Mouse (Mus musculus): ENCODE data around the gene Prpf31.
"Not testable (repeated sequence)": the region's sequence is repeated elsewhere in the genome, so short reads cannot be mapped to it uniquely, and the experiment has no call there.

Prpf31 gene

GRCm38 (mm10) chr7:3629543-3630477, at the start of gene Prpf31, which contains the start of gene Tfpt:
Prpf31 (plus strand) TSS chr7:3629985.
Tfpt (minus strand) TSS chr7:3629929.
- peak; percentile 98 for DNase-seq (ENCODE audit: low read depth, low spot score)

DNA sequence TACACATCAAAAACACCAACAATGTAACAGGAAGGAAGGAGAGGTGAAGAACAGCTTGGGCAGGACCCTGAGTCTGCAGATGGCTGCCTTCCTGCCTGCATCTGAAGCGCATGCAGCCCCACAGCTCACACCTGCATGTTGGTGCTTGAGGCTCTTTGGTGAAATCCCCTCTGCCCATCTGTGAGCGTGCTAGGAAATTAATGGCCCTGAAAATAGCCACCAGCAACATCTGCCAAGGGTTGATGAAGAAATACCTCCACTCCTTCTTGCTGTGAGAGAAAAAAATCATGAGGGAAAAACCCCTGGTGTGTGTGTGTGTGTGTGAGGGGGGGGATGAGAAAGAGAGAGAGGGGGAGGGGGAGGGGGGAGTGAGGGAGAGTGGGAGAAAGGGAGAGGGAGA, 49.8 kb upstream of the Prpf31 start:
- DNase-seq (ENCODE audit: low read depth, low spot score), result no peak

- DNase-seq (ENCODE audit: low read depth, low spot score), result no peak
These were observed 44.0 kb upstream of the Prpf31 start for GRCm38 (mm10) chr7:3585763-3586162.

- no peak for DNase-seq (ENCODE audit: low read depth, low spot score)
These were observed 43.5 kb upstream of the Prpf31 start for GRCm38 (mm10) chr7:3586255-3586654.

- DNase-seq (ENCODE audit: low read depth, low spot score), result no peak
These were observed 42.5 kb upstream of the Prpf31 start for GRCm38 (mm10) chr7:3587292-3587691.

DNA sequence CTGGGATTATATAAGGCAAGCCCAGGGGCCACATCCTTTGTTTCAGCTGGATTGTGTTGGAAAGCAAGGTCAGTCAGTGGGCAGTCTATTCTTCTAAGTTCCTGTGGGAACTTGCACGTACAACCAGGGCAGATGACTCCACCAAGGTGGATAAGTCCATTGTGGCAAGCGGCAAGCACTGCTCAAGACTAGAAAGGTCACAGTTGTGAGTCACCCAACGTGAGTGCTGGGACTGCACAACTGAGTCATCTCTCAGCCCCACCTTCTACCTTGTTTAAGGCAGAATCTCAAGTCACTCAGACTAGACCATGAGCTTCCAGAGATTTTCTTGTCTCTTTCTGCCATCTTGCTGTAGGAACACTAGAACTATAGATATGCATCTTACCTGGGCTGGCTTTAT, 39.2 kb upstream of the Prpf31 start:
- no peak for DNase-seq (ENCODE audit: low read depth, low spot score)

- DNase-seq (ENCODE audit: low read depth, low spot score), result no peak
These were observed 38.3 kb upstream of the Prpf31 start for GRCm38 (mm10) chr7:3591534-3591933.

GRCm38 (mm10) chr7:3593855-3594254, 35.9 kb upstream of the Prpf31 start:
- no peak for DNase-seq (ENCODE audit: low read depth, low spot score)

GRCm38 (mm10) chr7:3594686-3595085, 35.1 kb upstream of the Prpf31 start:
- no peak for DNase-seq (ENCODE audit: low read depth, low spot score)

- DNase-seq (ENCODE audit: low read depth, low spot score), result no peak
These were observed 34.6 kb upstream of the Prpf31 start for GRCm38 (mm10) chr7:3595146-3595545.

GRCm38 (mm10) chr7:3597755-3598154, 32.0 kb upstream of the Prpf31 start:
- DNase-seq (ENCODE audit: low read depth, low spot score), result not testable (repeated sequence)

DNA sequence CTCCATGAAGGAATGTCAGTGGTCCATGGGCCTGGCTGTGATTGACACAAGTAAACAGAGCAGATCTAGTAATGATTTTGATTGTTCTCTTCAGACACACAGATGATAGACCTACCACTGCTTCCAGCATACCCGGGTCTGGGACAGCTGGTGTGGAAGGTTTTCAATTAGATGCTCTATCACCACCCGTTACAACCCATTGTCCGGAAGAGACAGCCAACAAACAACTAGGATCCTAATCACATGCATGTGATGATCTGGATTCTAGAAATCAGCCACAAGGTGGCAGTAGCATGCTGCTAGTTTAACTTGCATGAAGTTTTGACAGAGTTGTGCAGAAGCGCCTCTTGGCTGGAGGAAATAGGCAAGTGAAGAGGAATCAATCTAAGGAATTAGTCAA, 28.7 kb upstream of the Prpf31 start:
- DNase-seq (ENCODE audit: low read depth, low spot score), result no peak

DNA sequence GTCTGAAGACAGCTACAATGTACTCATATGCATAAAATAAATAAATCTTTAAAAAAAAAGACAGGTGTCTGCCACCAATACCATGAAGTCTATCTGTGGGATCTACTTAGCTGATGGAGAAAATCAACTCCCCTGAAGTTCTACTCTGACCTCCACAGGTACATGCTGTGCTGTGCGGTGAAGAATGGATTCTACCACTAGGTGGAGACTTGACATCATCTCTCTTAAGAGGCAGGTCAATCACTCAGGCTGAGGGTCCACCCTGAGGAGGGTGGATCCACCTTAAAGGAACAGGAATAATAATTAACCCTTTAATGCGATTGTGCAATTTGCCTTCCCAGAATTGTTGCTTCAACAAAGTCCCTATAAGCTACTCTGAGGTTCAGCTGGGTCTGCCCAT, 23.0 kb upstream of the Prpf31 start:
- DNase-seq (ENCODE audit: low read depth, low spot score), result no peak

GRCm38 (mm10) chr7:3607391-3607790, 22.4 kb upstream of the Prpf31 start:
- DNase-seq (ENCODE audit: low read depth, low spot score), result no peak

GRCm38 (mm10) chr7:3608668-3609067, 21.1 kb upstream of the Prpf31 start:
- no peak for DNase-seq (ENCODE audit: low read depth, low spot score)

GRCm38 (mm10) chr7:3609082-3609481, 20.7 kb upstream of the Prpf31 start:
- DNase-seq (ENCODE audit: low read depth, low spot score), result no peak

GRCm38 (mm10) chr7:3610437-3610836, 19.3 kb upstream of the Prpf31 start:
- DNase-seq (ENCODE audit: low read depth, low spot score), result no peak

GRCm38 (mm10) chr7:3611006-3611405, 18.8 kb upstream of the Prpf31 start:
- no peak for DNase-seq (ENCODE audit: low read depth, low spot score)

GRCm38 (mm10) chr7:3614021-3614420, 15.8 kb upstream of the Prpf31 start:
- no peak for DNase-seq (ENCODE audit: low read depth, low spot score)

DNA sequence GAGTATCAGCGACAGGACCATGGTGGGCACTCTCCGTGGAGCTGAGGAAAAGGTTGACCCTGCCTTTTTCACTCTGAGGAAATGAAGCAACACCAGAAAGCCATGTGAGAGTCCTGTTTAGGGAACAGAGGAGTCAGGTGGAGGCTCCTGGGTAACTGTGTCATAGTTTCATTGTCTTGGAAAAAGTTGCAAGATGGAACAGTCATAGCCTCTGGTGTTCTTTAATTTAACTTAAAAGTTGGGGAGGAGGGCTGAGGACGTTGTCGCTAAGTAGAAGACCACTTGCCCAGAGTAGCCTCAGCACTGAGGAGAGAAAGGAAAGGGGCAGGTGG, 13.8 kb upstream of the Prpf31 start, which contains the start of gene Oscar:
Gene Oscar (minus strand): TSS at position 101 of the 332 bp plus-strand sequence.
- no peak for DNase-seq (ENCODE audit: low read depth, low spot score)

- no peak for DNase-seq (ENCODE audit: low read depth, low spot score)
These were observed 13.2 kb upstream of the Prpf31 start for GRCm38 (mm10) chr7:3616389-3617241.

GRCm38 (mm10) chr7:3617242-3617995, 12.4 kb upstream of the Prpf31 start, which contains the start of gene Ndufa3:
Ndufa3 (plus strand) TSS chr7:3617373.
- DNase-seq (ENCODE audit: low read depth, low spot score), result peak; percentile 94

Measured in telencephalon, adult 2 months (tissue).